Mouse (Mus musculus) T-helper 1 cell (primary cell): ENCODE results near the gene Cep57l1.

ENCODE experiments used
- in situ Hi-C: fragments of 300-600 bp; cut with MboI, MseI; formaldehyde crosslinking; loops from one replicate; pipeline ENCODE4 v1.15.1; 2025; ENCODE audit warnings: high pct_unique_total_duplicates

Cep57l1 gene

GRCm38 (mm10) chr10:41818036-41818732, 8.5 kb upstream of the Cep57l1 start:
- in situ Hi-C loops = no loop called here

- in situ Hi-C loops = no loop called here
Measured at GRCm38 (mm10) chr10:41816516-41816915, 6.8 kb upstream of the Cep57l1 start.

GRCm38 (mm10) chr10:41814305-41814853, 4.7 kb upstream of the Cep57l1 start:
- in situ Hi-C loops = no loop called here

GRCm38 (mm10) chr10:41812566-41812965, 2.9 kb upstream of the Cep57l1 start:
- in situ Hi-C loops = no loop called here

- in situ Hi-C loops = no loop called here
Measured at GRCm38 (mm10) chr10:41810564-41811455, 1.1 kb upstream of the Cep57l1 start.

GRCm38 (mm10) chr10:41809080-41809770, 446 bp downstream of the Cep57l1 start:
- in situ Hi-C loops = no loop called here

- in situ Hi-C loops = no loop called here
Measured at GRCm38 (mm10) chr10:41805729-41806355, 3.8 kb downstream of the Cep57l1 start.

- in situ Hi-C loops = no loop called here
Measured at GRCm38 (mm10) chr10:41804711-41805110, 5.0 kb downstream of the Cep57l1 start.

- in situ Hi-C loops = no loop called here
Measured at GRCm38 (mm10) chr10:41803467-41803866, 6.2 kb downstream of the Cep57l1 start.

GRCm38 (mm10) chr10:41797253-41797652, 12.4 kb downstream of the Cep57l1 start:
- in situ Hi-C loops = no loop called here

GRCm38 (mm10) chr10:41792375-41792774, 17.3 kb downstream of the Cep57l1 start:
- in situ Hi-C loops = no loop called here

- in situ Hi-C loops = no loop called here
Measured at GRCm38 (mm10) chr10:41767254-41767653, 42.4 kb downstream of the Cep57l1 start.

GRCm38 (mm10) chr10:41766280-41766679, 43.4 kb downstream of the Cep57l1 start:
- in situ Hi-C loops = no loop called here

GRCm38 (mm10) chr10:41765586-41765985, 44.1 kb downstream of the Cep57l1 start:
- in situ Hi-C loops = no loop called here

- in situ Hi-C loops = no loop called here
Measured at GRCm38 (mm10) chr10:41763741-41764385, 45.8 kb downstream of the Cep57l1 start.

GRCm38 (mm10) chr10:41760866-41761265, 48.8 kb downstream of the Cep57l1 start:
- in situ Hi-C loops = no loop called here

- in situ Hi-C loops = no loop called here
Measured at GRCm38 (mm10) chr10:41758041-41758440, 51.6 kb downstream of the Cep57l1 start.

GRCm38 (mm10) chr10:41757226-41757625, 52.4 kb downstream of the Cep57l1 start:
- in situ Hi-C loops = no loop called here

- in situ Hi-C loops = no loop called here
Measured at GRCm38 (mm10) chr10:41751867-41752480, 57.7 kb downstream of the Cep57l1 start.

- in situ Hi-C loops = no loop called here
Measured at GRCm38 (mm10) chr10:41749306-41749705, 60.4 kb downstream of the Cep57l1 start.
